Mouse (Mus musculus): ENCODE measurements around the gene Gatad2a.

GRCm38 (mm10) chr8:70042583-70043455 is 46.6 kb upstream of the Gatad2a start, which contains the start of the genes Mau2 and Sugp1:
- TF ChIP-seq CTCF (IDR thresholded peaks at IDR 0.05; ENCODE audit: low read depth) (no peak), EP300 (IDR thresholded peaks at IDR 0.05; ENCODE audit: low read depth) (no peak; the same call in 1 of the 2 replicates)
